Mouse (Mus musculus) forebrain, postnatal 0 days (tissue): ENCODE data around the gene Ephb6. TPM values are rescaled to one million over a fixed set of nuclear protein-coding genes. Genes with fewer than 3 reads are reported as not detected.
"Not testable (repeated sequence)": the region's sequence is repeated elsewhere in the genome, so short reads cannot be mapped to it uniquely, and the experiment has no call there.

Experiments used
- ATAC-seq: fragments of 200-750 bp; cut with Nextera tagmentation; 2 replicates; pipeline ENCODE4 v1.8.0; 2017; ENCODE audit warnings: mild to moderate bottlenecking, moderate library complexity
- DNase-seq: peaks from one replicate; pipeline ENCODE4 v3.0.0-alpha.2; 2015
- H3K27ac ChIP-seq: fragments of 300-500 bp; sonication (generic); 2 replicates; pipeline ENCODE4 v1.5.1; 2014; ENCODE audit warnings: low read depth, mild to moderate bottlenecking, antibody characterized with exemption, low read length, moderate library complexity, mixed read lengths
- H3K27me3 ChIP-seq: fragments of 300-500 bp; sonication (generic); 2 replicates; pipeline ENCODE4 v1.6.1; 2014; ENCODE audit warnings: mild to moderate bottlenecking, low read length, mixed read lengths; ENCODE audit not compliant: insufficient read depth
- H3K36me3 ChIP-seq: fragments of 300-500 bp; sonication (generic); 2 replicates; pipeline ENCODE4 v1.6.1; 2014; ENCODE audit warnings: mild to moderate bottlenecking, moderate library complexity; ENCODE audit not compliant: insufficient read depth
- H3K4me1 ChIP-seq: fragments of 300-500 bp; sonication (generic); 2 replicates; pipeline ENCODE4 v1.6.1; 2014; ENCODE audit warnings: antibody characterized with exemption; ENCODE audit not compliant: insufficient read depth
- H3K4me2 ChIP-seq: fragments of 300-500 bp; sonication (generic); 2 replicates; pipeline ENCODE4 v1.6.1; 2014; ENCODE audit warnings: low read depth, mild to moderate bottlenecking, moderate library complexity
- H3K4me3 ChIP-seq: fragments of 300-500 bp; sonication (generic); 2 replicates; pipeline ENCODE4 v1.5.1; 2014; ENCODE audit warnings: low read depth, low read length, mixed read lengths
- H3K9ac ChIP-seq: fragments of 300-500 bp; sonication (generic); 2 replicates; pipeline ENCODE4 v1.6.1; 2014; ENCODE audit warnings: mild to moderate bottlenecking
- H3K9me3 ChIP-seq: fragments of 300-500 bp; sonication (generic); 2 replicates; pipeline ENCODE4 v1.6.1; 2016; ENCODE audit warnings: low read length
- CTCF ChIP-seq: sonication (generic); IDR thresholded peaks from 2 replicates; pipeline ENCODE4 v1.5.1; 2016; ENCODE audit warnings: antibody characterized with exemption, control low read depth, low read depth
- WGBS: fragments of 180-500 bp; shearing (Covaris S2); extraction: QIAGEN DNeasy Blood & Tissue Kit; methylation state at CpG from one replicate; pipeline ENCODE4 v1.1.7; 2014; 5-methylcytosine and 5-hydroxymethylcytosine counted together
- polyA plus RNA-seq: library from polyadenylated mRNA; unstranded; fragments of >200 nt; fragmentation: Nextera tagmentation; extraction: Ambion mirVana; gene quantifications from 2 replicates; pipeline ENCODE4 v1.2.1, GENCODE M21; 2015
- total RNA-seq: library from RNA; depleted of rRNA; stranded (reverse); fragments of >200 nt; gene quantifications from 2 replicates; pipeline ENCODE4 v1.2.3, GENCODE M21; 2014; rRNA removed

Ephb6 gene
- total RNA-seq: 47.6 and 58.4 TPM in 2 replicates
- 31.6 and 34.6 TPM in 2 replicates for polyA plus RNA-seq

DNA sequence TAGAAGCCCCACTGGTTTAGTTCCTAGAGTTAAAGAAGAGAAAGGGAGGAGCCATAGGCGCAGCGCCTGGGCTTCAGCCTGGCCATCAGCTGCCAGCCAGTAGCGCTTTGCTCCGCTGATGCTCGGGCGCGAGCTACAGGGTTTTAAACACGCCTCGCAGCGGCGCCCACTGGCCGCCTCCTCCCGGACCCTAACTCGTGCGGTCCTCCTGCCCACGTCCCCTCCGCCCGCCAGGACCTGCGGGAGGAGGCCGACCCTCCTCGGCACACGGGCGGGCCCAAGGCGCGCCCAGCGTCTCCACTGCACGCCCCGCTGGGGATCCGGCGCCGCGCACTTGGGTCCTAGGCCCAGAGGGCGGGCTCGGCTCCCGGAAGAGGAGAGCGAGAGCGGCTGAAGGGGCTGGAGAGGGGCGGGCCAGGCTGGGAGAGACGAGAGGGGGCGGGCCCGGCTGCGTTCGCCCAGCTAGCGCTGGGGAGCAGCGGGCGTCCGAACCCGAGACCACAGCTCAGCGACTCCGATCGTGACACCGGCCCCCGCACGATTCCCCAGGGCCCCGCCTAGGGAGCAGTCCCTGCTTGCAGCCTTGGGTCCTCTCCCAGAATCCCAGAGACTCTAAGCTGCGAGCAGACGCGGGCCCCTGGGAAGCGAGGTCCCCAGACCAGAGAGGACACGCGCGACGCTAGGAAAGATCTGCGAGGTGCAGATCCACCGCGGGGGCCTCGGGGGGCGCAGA is at the start of gene Ephb6:
TSS of gene Ephb6 (plus strand) at position 422 of the 733 bp plus-strand sequence.
- Histone ChIP-seq H3K9me3 (no peaks in the 10 kb centered on the region), H3K4me1 (peaks cover 13% of the 10 kb centered on the region), H3K27ac (peak within 1 kb of the TSS; percentile 90), H3K9ac (peak within 1 kb of the TSS; percentile 84), H3K27me3 (no peaks in the 10 kb centered on the region), H3K4me3 (peak within 1 kb of the TSS; percentile 91), H3K4me2 (peak within 1 kb of the TSS; percentile 90), H3K36me3 (no peaks in the 10 kb centered on the region)
- under 1% methylated on average over 64 of the region's 68 CpGs for WGBS
- DNase-seq (peak; percentile 87), ATAC-seq (peak; percentile 91)
- peak; percentile 17; the same call in 1 of the 2 replicates for TF ChIP-seq CTCF

DNA sequence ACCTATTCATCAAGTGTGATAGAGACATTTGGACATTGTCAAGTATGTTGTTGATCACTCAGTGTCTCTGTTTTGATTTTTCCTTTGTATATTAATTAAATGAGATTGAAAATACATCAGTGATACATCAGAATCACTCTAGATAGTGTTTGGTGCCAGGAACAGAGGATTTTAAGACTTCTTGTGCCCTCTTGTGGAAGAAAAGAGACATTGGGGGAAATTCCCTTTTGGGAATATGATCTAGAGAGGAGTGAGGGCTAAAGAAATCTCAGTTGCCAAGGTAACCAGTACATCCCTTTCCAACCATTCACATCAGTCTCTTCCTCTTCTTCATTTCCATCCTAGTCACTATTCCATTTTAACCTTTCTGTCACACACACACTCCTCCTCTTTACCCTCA is 48.9 kb upstream of the Ephb6 start:
- no peaks in the 10 kb centered on the region for H3K36me3 ChIP-seq
- ATAC-seq (peak; percentile 77), DNase-seq (peak; percentile 62)
- H3K9me3 ChIP-seq: no peaks in the 10 kb centered on the region
- no peak overlapping the region for H3K27ac ChIP-seq
- no peak overlapping the region for H3K9ac ChIP-seq
- H3K27me3 ChIP-seq: no peaks in the 10 kb centered on the region
- no peaks in the 10 kb centered on the region; the same call in 1 of the 2 replicates for H3K4me1 ChIP-seq
- TF ChIP-seq CTCF: peak; percentile 74
- no peak overlapping the region for H3K4me2 ChIP-seq
- no peak overlapping the region for H3K4me3 ChIP-seq

DNA sequence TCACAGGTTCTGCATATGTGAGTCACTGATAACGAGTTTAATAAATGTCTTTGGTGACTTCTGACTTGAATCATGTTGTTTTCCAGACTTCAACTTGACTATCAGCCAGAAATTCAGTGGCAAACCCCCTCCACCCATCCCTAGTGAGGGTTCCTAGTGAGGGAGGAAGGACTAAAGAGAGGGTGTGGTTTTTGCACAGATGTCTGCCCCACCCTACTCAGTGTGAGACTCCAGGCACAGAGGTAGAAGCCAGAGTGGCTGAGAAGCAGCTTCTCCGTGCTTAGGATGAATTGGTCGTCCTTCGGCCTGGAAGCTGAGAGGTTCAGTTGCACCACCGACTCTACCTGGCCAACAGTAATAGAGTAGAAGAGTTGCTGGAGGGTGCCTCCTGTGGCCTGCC is 47.8 kb upstream of the Ephb6 start:
- Histone ChIP-seq H3K9ac (no peak overlapping the region), H3K36me3 (no peaks in the 10 kb centered on the region), H3K4me1 (no peaks in the 10 kb centered on the region; the same call in 1 of the 2 replicates), H3K4me3 (no peak overlapping the region), H3K27me3 (no peaks in the 10 kb centered on the region), H3K4me2 (no peak overlapping the region), H3K27ac (no peak overlapping the region), H3K9me3 (no peaks in the 10 kb centered on the region)
- ATAC-seq (no peak), DNase-seq (no peak)
- WGBS: 79% methylated on average over 5 of the region's 5 CpGs
- TF ChIP-seq CTCF: no peak

DNA sequence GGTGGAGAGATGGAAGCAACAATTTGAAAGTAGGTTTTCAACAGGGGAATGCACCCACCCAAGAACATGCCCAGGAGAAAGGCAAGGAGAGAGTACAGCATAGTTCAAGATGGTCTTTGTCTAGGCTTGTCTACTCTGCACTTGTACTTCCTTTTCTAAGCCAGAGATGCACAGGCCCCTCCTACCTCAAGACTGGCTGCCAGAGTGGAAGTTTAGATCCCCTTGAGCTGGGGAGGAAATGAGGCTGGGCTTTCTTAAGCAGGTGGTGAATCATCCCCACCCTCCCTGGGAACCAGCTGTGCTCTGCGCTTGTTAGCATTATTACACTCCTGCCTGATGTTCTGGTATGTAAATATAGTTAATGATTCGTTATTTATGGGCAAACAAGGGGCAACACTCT is 47.0 kb upstream of the Ephb6 start:
- WGBS: 54% methylated on average over 2 of the region's 2 CpGs
- DNase-seq (no peak), ATAC-seq (no peak)

DNA sequence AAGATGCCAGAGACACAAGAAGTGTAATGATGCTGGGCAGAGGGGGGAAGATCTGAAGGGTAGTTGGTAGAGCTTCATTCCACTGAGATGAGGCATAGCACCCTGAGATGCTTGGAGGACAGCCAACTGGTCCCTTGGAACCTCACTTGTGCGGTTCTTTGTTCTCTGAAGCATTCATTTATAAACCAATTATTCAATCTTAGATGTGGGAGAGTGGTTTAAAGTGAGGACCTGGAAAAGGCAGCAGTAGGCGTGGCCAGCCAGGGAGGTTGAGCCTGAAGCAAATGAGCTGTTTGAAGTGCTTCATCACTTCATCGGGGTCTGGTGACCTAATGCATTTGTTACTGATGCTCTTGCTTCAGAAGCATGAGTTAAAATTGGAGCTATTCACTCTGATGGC is 46.0 kb upstream of the Ephb6 start:
- no peaks in the 10 kb centered on the region for H3K9me3 ChIP-seq
- no peaks in the 10 kb centered on the region for H3K27me3 ChIP-seq
- no peak for DNase-seq
- no peak overlapping the region for H3K27ac ChIP-seq
- no peak overlapping the region for H3K4me2 ChIP-seq
- WGBS: 29% methylated on average over 3 of the region's 3 CpGs
- ATAC-seq: no peak
- H3K9ac ChIP-seq: no peak overlapping the region
- H3K36me3 ChIP-seq: no peaks in the 10 kb centered on the region
- no peak for TF ChIP-seq CTCF
- no peak overlapping the region for H3K4me3 ChIP-seq
- no peaks in the 10 kb centered on the region; the same call in 1 of the 2 replicates for H3K4me1 ChIP-seq

More for the DNA sequence above, 47.0 kb upstream of the Ephb6 start:
- H3K9ac ChIP-seq: no peak overlapping the region
- no peaks in the 10 kb centered on the region for H3K36me3 ChIP-seq
- TF ChIP-seq CTCF: no peak
- no peaks in the 10 kb centered on the region for H3K27me3 ChIP-seq
- H3K4me2 ChIP-seq: no peak overlapping the region
- H3K9me3 ChIP-seq: no peaks in the 10 kb centered on the region
- no peak overlapping the region for H3K27ac ChIP-seq
- H3K4me1 ChIP-seq: no peaks in the 10 kb centered on the region; the same call in 1 of the 2 replicates
- no peak overlapping the region for H3K4me3 ChIP-seq

DNA sequence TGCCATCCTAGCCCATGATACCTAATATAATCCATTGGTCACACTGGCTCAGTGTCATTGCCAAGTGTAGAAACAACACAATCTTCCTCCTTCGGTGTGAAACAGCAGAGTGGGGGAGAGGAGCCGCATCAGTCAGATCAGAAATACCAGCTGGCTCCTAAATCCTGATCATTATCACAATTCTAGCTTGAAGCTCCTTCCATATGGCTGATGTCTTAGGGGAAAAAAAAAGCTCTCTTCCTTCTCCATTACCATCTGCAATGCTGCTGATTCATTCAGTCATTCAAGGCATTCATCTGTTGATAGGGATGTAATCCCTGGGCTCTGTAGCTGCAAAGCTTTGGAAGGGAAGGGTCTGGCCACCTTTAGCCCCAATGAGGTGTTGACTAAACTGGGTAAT is 45.0 kb upstream of the Ephb6 start:
- Histone ChIP-seq H3K9me3 (no peaks in the 10 kb centered on the region), H3K4me1 (no peaks in the 10 kb centered on the region; the same call in 1 of the 2 replicates), H3K27me3 (no peaks in the 10 kb centered on the region), H3K36me3 (no peaks in the 10 kb centered on the region), H3K4me2 (no peak overlapping the region), H3K27ac (no peak overlapping the region), H3K4me3 (no peak overlapping the region), H3K9ac (no peak overlapping the region)
- ATAC-seq (peak; percentile 40; the same call in 1 of the 2 replicates), DNase-seq (no peak)
- WGBS: 59% methylated on average over 2 of the region's 2 CpGs
- TF ChIP-seq CTCF: no peak

DNA sequence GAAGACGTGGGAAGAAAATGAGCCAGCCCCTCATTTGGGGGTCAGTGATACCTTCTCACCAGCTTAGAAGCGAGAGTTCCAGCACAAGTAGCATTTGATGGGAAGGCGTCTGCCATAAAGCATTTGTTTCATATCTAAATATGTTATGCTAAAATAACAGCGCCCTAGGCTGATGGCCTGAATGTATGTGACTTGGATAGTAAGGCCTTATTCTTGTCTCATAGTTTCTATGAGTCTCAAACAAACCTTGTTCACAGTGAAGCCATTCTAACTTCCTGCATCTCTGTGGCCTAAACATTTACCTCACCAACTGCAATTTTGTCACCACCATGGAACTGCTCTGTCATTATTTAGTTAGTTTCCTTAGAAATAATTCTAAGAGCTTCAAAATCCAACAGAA is 42.7 kb upstream of the Ephb6 start:
- Histone ChIP-seq H3K36me3 (no peaks in the 10 kb centered on the region), H3K9me3 (no peaks in the 10 kb centered on the region), H3K4me1 (no peaks in the 10 kb centered on the region), H3K27ac (no peak overlapping the region), H3K27me3 (no peaks in the 10 kb centered on the region), H3K4me3 (peak overlapping the region; percentile 21), H3K4me2 (peak overlapping the region; percentile 35), H3K9ac (no peak overlapping the region)
- DNase-seq (no peak), ATAC-seq (no peak)
- 91% methylated on average over 4 of the region's 4 CpGs for WGBS
- no peak for TF ChIP-seq CTCF

DNA sequence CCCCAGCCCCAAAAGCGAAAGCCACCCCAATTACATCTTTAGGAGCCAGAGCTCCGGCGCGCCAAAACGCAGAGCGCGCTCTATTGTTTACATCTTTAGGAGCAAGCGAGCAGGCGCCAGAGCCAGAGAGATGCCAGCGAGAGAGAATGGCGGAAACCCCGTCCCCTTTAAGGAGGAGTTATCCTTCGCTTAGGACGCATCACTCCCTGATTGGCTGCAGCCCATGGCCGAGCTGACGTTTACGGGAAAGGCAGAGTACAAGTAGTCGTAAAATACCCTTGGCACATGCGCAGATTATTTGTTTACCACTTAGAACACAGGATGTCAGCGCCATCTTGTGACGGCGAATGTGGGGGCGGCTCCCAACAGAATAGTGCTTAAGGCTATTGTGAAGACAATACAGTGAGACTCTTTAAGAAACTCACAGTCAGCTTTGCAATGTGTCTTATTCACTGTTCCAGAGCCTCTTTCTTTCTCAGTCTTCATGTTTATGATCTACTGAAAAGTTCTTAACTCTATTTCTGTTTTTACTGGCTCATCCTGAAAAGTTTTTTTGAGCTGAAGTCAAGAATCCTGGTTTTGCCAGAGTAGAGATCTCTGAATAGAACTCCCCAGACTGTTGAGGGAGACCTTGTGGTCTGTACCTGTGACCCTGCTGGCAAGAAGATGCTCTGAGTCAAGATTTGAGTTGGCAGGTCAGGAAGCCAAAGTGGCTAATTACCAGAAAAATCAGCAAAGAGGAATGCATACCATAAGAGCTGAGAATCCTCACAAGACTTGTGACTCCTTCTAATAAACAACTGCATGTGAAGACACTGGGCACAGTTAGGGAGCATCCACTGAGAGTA is 42.0 kb upstream of the Ephb6 start:
- WGBS: 56% methylated on average over 4 of the region's 23 CpGs
- H3K4me1 ChIP-seq, H3K9ac ChIP-seq, H3K36me3 ChIP-seq, H3K9me3 ChIP-seq, H3K27me3 ChIP-seq, H3K27ac ChIP-seq: not testable (repeated sequence)
- DNase-seq: peak; percentile 53
- Histone ChIP-seq H3K4me2 (0 out of 2 replicates have a peak overlapping the region, but pooled peaks have one; percentile 35), H3K4me3 (peak overlapping the region; percentile 21; the same call in 1 of the 2 replicates)
- ATAC-seq: peak; percentile 71
